Mouse (Mus musculus) v-Abl transformed pro-B cells (cell line): ENCODE results near the gene Gm45713.
"Not testable (repeated sequence)": the region's sequence is repeated elsewhere in the genome, so short reads cannot be mapped to it uniquely, and the experiment has no call there.

Source experiments
- in situ Hi-C, 2 experiments: fragments of 400-800 bp; cut with MboI; formaldehyde crosslinking; loops; one replicate each; pipeline ENCODE4 v1.15.1; 2025; ENCODE audit not compliant: unreplicated experiment in 2 of 2

Gene Gm45713

GRCm38 (mm10) chr7:45105491-45105890 is 30.5 kb downstream of the Gm45713 start:
- in situ Hi-C loops, result no loop called here

DNA sequence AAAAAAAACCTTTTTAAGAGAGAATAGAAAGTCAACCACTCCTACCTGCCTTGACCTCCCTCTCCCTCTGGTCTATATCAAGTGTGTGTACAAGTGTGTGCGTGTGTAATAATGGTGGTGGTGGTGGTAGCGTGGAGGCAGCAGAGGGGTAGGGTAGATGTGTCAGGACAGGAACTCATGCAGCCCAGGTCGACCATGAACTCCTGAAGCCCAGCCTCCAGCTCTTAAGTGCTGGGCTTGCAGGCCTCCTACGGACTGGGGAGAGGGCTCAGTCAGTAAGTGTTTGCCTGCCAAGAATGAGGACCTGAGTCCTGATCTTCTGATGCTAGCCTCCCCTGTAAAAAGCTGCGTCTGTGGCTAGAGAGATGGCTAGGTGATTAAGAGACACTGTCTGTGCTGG is 31.1 kb downstream of the Gm45713 start:
- in situ Hi-C loops, result no loop called here

DNA sequence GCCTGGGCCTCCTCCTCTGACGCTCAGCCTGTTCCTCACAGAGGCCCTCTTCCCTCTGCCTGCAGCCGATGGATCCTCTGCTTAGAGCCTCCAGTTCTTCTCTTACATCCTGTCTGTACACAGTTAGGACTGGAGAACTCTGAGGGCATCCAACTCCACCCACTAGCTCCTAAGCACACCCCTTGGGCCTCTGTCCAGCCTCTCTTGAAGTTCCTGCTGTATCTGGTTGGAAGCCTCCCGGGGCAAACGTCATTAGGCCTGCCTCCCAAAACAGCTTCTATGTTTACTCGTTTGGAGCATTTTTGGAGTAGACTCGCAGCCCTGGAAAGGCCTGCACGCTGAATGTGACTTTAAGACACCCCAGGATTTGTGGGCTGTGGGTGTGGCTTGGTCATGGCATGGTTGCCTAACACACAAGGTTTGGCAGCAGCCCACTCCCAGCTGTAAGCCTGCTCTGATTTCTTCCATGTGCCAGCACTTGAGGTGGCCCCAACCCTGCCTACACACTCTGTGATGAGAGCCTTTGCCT is 32.3 kb downstream of the Gm45713 start, which contains the start of gene Fcgrt:
TSS of gene Fcgrt (minus strand) at position 200 of the 529 bp plus-strand sequence.
- in situ Hi-C loops, result no loop called here

- in situ Hi-C loops, result no loop called here
Measured at GRCm38 (mm10) chr7:45102940-45103585, 33.0 kb downstream of the Gm45713 start.

DNA sequence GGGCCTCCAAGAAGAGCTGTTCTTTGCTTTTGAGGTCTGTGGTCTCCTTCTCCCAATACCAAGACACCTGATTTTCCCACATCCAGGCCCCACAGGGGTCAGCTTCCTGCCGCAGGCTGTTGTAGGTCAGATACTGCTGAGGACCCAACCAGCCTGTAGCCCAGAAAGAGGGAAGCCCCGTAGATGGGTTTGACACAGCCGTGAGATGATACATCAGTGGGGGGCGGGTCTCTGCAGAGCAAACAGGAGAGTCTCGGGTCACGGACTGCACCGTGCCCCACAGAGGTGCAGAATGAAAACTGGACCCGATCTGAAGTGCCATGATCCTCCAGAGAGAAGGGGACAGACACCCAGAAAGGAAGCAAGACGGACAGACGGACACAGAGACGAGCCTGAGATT is 33.6 kb downstream of the Gm45713 start:
- in situ Hi-C loops, result no loop called here

DNA sequence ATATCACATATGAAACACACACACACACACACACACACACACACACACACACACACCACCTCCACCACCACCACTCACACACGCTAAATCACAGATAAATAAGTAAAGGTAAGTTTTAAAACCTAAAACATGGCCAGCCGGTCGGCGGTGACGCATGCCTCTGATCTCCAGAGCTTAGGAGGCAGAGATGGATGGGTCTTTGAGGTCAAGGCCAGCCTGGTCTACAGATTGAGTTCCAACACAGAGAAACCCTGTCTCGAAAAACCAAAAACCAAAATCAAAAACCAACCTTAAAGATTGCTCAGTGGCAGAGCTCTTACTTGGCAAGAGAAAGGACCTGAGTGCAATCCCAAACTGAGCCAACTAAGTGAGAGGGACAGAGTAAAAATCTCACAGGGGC is 36.0 kb downstream of the Gm45713 start:
- in situ Hi-C loops, result no loop called here

- in situ Hi-C loops, result no loop called here
Measured at GRCm38 (mm10) chr7:45098541-45099240, 37.3 kb downstream of the Gm45713 start.

GRCm38 (mm10) chr7:45097479-45097878 is 38.6 kb downstream of the Gm45713 start:
- in situ Hi-C loops, result no loop called here

- in situ Hi-C loops, result not testable (repeated sequence)
Measured at GRCm38 (mm10) chr7:45095965-45096364, 40.1 kb downstream of the Gm45713 start.

- in situ Hi-C loops, result no loop called here
Measured at GRCm38 (mm10) chr7:45095367-45095766, 40.7 kb downstream of the Gm45713 start.

GRCm38 (mm10) chr7:45094121-45094520 is 41.9 kb downstream of the Gm45713 start:
- in situ Hi-C loops, result no loop called here

GRCm38 (mm10) chr7:45093516-45093905 is 42.5 kb downstream of the Gm45713 start:
- in situ Hi-C loops, result no loop called here

DNA sequence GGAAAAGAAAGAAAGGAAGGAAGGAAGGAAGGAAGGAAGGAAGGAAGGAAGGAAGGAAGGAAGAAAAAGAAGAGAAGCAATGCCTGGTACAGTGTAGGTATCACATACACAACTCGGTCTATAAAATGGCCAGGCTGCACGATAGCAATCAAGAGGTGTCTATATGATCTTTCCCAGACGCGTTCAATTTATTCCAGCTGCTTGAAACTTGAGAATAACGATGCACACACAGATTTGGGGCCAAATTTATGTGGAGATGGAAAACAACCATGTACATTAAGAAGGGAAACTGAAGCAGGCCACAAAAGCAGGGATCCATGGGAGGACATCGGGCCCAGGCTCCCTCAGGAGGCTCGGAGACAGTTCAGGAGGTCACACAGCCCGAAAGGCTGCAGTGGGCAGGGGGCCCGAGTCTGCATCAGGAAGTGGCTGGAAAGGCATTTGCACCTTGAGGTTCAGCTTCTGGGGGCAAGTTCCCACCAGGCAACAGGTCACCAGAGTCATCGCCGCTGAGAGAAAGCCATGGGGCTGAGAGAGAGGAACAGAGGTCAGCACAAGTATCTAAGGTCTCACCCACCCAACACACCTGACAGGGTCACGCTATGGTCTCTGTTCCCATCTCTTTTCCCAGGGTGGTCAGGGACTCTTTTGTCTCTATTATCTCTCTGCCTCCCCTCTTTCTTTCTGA is 43.1 kb downstream of the Gm45713 start:
- in situ Hi-C loops, result no loop called here

- in situ Hi-C loops, result no loop called here
Measured at GRCm38 (mm10) chr7:45092048-45092447, 44.0 kb downstream of the Gm45713 start, which contains the start of gene Rcn3. TSS of gene Rcn3 (minus strand) at chr7:45092221.

DNA sequence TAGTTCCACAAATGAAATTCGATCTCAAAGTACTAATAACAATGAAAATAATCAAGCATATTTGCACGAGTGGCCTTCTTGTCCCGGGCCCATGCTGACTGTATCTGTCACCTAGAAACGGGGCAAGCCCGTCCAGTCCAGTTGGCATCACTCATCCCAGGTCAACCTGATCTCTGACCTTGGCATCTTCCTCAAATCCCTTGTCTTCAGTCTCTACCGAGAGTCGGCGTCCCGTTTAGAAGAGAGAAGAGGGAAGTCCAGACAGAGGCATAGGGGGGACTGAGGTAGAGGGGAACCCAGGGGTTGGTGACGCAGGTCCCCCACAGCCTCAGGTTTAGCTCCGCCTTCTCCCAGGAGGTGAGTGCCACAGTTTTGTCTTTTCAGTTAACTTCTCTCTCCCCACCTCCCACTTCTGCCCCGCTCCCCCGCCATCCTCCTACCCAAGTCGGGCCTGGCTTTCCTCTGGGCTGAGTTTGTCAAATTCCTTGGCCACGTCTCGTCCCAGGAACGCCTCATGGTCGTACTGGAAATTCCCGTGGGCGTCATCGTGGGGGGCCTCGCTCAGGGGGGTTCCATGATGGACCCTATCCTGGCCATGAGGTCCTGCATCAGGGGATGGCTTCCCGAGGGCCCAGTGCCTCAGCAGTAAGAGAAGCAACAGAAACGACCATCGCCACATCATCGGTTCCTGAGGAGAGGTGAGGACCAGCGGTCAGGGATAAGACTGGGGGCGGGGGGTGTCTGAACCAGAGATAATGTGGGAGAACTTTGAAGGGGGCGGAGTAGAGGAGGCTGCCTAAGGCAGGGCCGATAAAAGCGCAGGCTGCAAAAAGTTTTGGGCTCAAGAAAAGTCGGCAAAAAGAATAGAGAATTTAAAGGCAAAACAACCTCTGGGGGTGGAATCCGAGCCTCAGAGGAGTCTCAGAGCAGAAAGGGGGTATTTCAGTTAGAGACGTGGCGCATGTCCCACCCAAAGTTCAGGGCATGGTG is 44.7 kb downstream of the Gm45713 start:
- in situ Hi-C loops, result no loop called here

DNA sequence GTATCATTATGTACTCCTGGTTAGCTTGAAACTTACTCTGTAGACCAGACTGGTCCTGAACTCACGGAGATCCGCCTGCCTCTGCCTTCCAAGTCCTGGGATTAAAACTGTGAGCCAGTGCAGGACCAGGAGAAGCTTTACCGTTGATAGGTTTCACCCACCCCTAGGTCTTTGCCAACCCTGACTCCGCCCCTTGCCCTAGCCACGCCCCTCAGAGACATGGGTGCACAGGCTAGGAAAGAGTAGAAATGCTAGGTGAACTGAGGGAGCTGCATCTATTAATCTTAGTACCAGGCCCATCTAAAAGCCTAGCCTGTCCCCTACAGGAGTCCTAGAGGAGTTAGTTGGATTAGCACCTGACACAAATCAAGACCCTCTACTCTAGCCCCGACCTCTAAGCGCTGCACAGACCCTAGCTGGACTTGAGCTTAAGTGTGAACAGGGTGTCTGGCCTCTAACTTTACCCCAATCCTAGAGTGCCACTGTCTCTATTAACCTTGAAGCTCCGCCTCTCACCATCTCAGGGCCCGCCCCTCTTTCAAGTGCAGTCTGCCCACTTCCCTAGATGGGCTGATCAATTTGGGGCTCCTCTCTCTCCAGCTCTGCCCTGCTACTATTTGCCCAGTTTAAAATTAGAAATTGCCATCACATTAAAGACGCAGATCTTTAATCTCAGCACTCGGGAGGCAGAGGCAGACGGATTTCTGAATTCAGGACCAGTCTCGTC is 45.6 kb downstream of the Gm45713 start:
- in situ Hi-C loops, result no loop called here

- in situ Hi-C loops, result no loop called here
Measured at GRCm38 (mm10) chr7:45088597-45088996, 47.4 kb downstream of the Gm45713 start.

DNA sequence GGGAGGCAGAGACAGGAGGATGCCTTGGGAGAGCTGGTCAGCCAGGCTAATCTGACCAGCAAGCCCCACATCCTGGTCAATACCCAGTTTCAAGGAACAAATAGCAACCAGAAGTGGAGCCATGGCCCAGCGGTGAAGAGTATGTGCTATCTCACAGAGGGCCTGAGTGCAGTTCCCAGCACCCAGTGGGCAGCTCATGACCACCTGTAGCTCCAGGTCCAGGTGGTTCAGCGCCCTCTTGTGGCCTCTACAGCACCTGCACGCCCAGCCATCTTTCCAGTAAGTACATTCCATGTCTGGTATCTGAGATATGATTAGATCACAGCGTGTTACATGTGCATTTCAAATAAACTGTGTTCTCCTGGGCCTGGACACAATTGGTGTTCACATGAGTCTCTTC is 49.9 kb downstream of the Gm45713 start:
- in situ Hi-C loops, result no loop called here

DNA sequence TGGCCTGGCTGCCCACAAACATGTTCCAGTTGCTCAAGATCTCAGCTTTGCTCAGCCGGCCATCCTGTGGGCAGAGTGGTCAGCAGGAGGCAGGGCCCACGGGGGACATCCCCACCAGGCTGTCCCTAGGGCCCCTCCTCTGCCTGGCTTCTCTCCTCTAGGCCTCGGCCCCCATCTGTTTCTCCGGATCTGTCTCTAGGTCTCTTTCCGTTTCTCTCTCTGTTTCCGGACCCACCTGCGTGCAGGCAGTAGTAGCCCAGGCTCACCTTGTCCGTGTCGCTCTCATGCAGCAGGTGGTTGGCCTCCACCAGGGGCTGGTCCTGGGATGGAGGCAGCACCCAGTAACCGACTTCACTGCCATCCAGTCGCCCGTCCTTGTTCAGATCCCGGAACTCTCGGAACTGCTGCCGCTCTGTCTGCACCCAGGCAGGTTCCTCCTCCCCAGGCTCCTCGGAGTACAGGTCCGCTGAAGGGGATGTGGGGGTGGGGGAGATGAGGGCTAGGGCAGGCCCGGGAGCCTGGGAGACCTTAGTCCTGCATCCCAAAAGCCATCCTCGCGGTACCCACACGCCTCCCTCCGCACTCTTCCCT is 52.6 kb downstream of the Gm45713 start:
- in situ Hi-C loops, result loop anchor here (5.0 kb wide), 5 partner anchors 44 to 219 kb away; partner anchors contain the start of genes Ccdc155 (in 1 of the 2), Flt3l (in 1 of the 2), Gm45713 (in 1 of the 2) and Rpl13a (in 1 of the 2)
